Mouse (Mus musculus) CD4-positive naive resting alpha-beta T cell, adult 57 days (primary cell): ENCODE measurements around the gene Tes. TPM values are rescaled to one million over a fixed set of nuclear protein-coding genes. Genes with fewer than 3 reads are reported as not detected.

Experiments
- total RNA-seq: library from RNA; stranded (reverse); gene quantifications from one replicate; pipeline ENCODE4 v1.2.4, GENCODE M21; 2023

Tes gene
- 276 TPM for total RNA-seq

GRCm38 (mm10) chr6:17064936-17065790 is at the start of gene Tes:
Tes (plus strand) TSS chr6:17065149.

Other genes with a start within 250 kb of the Tes start
- gene Tfec, start 166.7 kb upstream of the Tes start, total RNA-seq: 0.71 TPM
- 1.4 TPM for gene Cav2, start 216.0 kb downstream of the Tes start, total RNA-seq
- 9.5 TPM for gene Cav1, start 241.2 kb downstream of the Tes start, total RNA-seq